Mouse (Mus musculus): Measurements from ENCODE around the gene Clk4. TPM values are rescaled to one million over a fixed set of nuclear protein-coding genes. Genes with fewer than 3 reads are reported as not detected.

Gene Clk4
- polyA plus RNA-seq, 1 experiment from 2014 or later, result 113 TPM

GRCm38 (mm10) chr11:51274418-51274817 lies 12.9 kb downstream of the Clk4 start:
- Histone ChIP-seq H3K36me3 (replicated peaks) (peaks cover 93% of the 10 kb centered on the region), H3K27ac (replicated peaks) (no peak overlapping the region), H3K27me3 (replicated peaks; ENCODE audit: low read depth, poor library complexity, severe bottlenecking) (no peaks in the 10 kb centered on the region), H3K9me3 (no peaks in the 10 kb centered on the region), H3K4me1 (no peaks in the 10 kb centered on the region), H3K4me3 (no peak overlapping the region)
- WGBS, result 93% methylated on average over 1 of the region's 1 CpGs
- DNase-seq (ENCODE audit: low spot score), result no peak

GRCm38 (mm10) chr11:51289564-51290041 lies 28.1 kb downstream of the Clk4 start, which contains the start of gene Col23a1:
Gene Col23a1 (plus strand): TSS chr11:51289920.
- WGBS, result under 1% methylated on average over 38 of the region's 38 CpGs
- H3K36me3 ChIP-seq (replicated peaks), result peaks cover 10% of the 10 kb centered on the region
- H3K27me3 ChIP-seq (replicated peaks; ENCODE audit: low read depth, poor library complexity, severe bottlenecking), result peaks cover 10% of the 10 kb centered on the region
- peak; percentile 90 for DNase-seq (ENCODE audit: low spot score)
- H3K27ac ChIP-seq (replicated peaks), result peak within 1 kb of the TSS; percentile 87
- H3K4me3 ChIP-seq, result peak within 1 kb of the TSS; percentile 72
- H3K9me3 ChIP-seq, result no peaks in the 10 kb centered on the region
- H3K4me1 ChIP-seq, result peaks cover 35% of the 10 kb centered on the region

GRCm38 (mm10) chr11:51290066-51290955 lies 28.8 kb downstream of the Clk4 start:
- no peaks in the 10 kb centered on the region for H3K9me3 ChIP-seq

GRCm38 (mm10) chr11:51293956-51294530 lies 32.5 kb downstream of the Clk4 start:
- no peak for DNase-seq (ENCODE audit: low spot score)
- WGBS, result 85% methylated on average over 2 of the region's 2 CpGs
- H3K27me3 ChIP-seq (replicated peaks; ENCODE audit: low read depth, poor library complexity, severe bottlenecking), result peaks cover 10% of the 10 kb centered on the region
- H3K36me3 ChIP-seq (replicated peaks), result peaks cover 19% of the 10 kb centered on the region
- no peaks in the 10 kb centered on the region; the same call in 1 of the 2 replicates for H3K9me3 ChIP-seq
- no peak overlapping the region for H3K27ac ChIP-seq (replicated peaks)
- peaks cover 32% of the 10 kb centered on the region for H3K4me1 ChIP-seq
- H3K4me3 ChIP-seq, result no peak overlapping the region

More at GRCm38 (mm10) chr11:51290066-51290955, 28.8 kb downstream of the Clk4 start:
- Histone ChIP-seq H3K27me3 (replicated peaks; ENCODE audit: low read depth, poor library complexity, severe bottlenecking) (peaks cover 10% of the 10 kb centered on the region), H3K27ac (replicated peaks) (peak overlapping the region; percentile 87), H3K36me3 (replicated peaks) (peaks cover 10% of the 10 kb centered on the region), H3K4me3 (peak overlapping the region; percentile 72), H3K4me1 (peaks cover 35% of the 10 kb centered on the region)
- WGBS, result 1% methylated on average over 74 of the region's 74 CpGs
- DNase-seq (ENCODE audit: low spot score), result peak; percentile 85

- Histone ChIP-seq H3K9me3 (no peaks in the 10 kb centered on the region; the same call in 1 of the 2 replicates), H3K4me3 (no peak overlapping the region), H3K4me1 (peaks cover 20% of the 10 kb centered on the region), H3K27ac (replicated peaks) (no peak overlapping the region), H3K36me3 (replicated peaks) (peaks cover 19% of the 10 kb centered on the region), H3K27me3 (replicated peaks; ENCODE audit: low read depth, poor library complexity, severe bottlenecking) (peaks cover 10% of the 10 kb centered on the region)
- 86% methylated on average over 3 of the region's 3 CpGs for WGBS
- DNase-seq (ENCODE audit: low spot score), result no peak
Observed at GRCm38 (mm10) chr11:51295742-51296141, 34.2 kb downstream of the Clk4 start.

- DNase-seq (ENCODE audit: low spot score), result no peak
- WGBS, result 86% methylated on average over 4 of the region's 4 CpGs
Observed at GRCm38 (mm10) chr11:51298691-51299090, 37.2 kb downstream of the Clk4 start.

GRCm38 (mm10) chr11:51302396-51302795 lies 40.9 kb downstream of the Clk4 start:
- Histone ChIP-seq H3K27ac (replicated peaks) (no peak overlapping the region), H3K4me1 (peaks cover 24% of the 10 kb centered on the region), H3K4me3 (no peak overlapping the region), H3K9me3 (no peaks in the 10 kb centered on the region), H3K36me3 (replicated peaks) (no peaks in the 10 kb centered on the region; the same call in 1 of the 2 replicates), H3K27me3 (replicated peaks; ENCODE audit: low read depth, poor library complexity, severe bottlenecking) (no peaks in the 10 kb centered on the region)
- no peak for DNase-seq (ENCODE audit: low spot score)
- WGBS, result 94% methylated on average over 5 of the region's 5 CpGs

More at GRCm38 (mm10) chr11:51298691-51299090, 37.2 kb downstream of the Clk4 start:
- Histone ChIP-seq H3K27me3 (replicated peaks; ENCODE audit: low read depth, poor library complexity, severe bottlenecking) (no peaks in the 10 kb centered on the region), H3K27ac (replicated peaks) (no peak overlapping the region), H3K9me3 (no peaks in the 10 kb centered on the region; the same call in 1 of the 2 replicates), H3K4me3 (no peak overlapping the region), H3K4me1 (peaks cover 6% of the 10 kb centered on the region), H3K36me3 (replicated peaks) (peaks cover 19% of the 10 kb centered on the region)

- H3K4me3 ChIP-seq, result no peak overlapping the region
- H3K36me3 ChIP-seq (replicated peaks), result no peaks in the 10 kb centered on the region
- 61% methylated on average over 12 of the region's 12 CpGs for WGBS
- no peaks in the 10 kb centered on the region for H3K9me3 ChIP-seq
- peaks cover 27% of the 10 kb centered on the region for H3K4me1 ChIP-seq
- no peaks in the 10 kb centered on the region for H3K27me3 ChIP-seq (replicated peaks; ENCODE audit: low read depth, poor library complexity, severe bottlenecking)
- peak; percentile 39 for DNase-seq (ENCODE audit: low spot score)
- no peak overlapping the region for H3K27ac ChIP-seq (replicated peaks)
Observed at GRCm38 (mm10) chr11:51303981-51304553, 42.5 kb downstream of the Clk4 start.

GRCm38 (mm10) chr11:51308306-51308705 lies 46.8 kb downstream of the Clk4 start:
- H3K36me3 ChIP-seq (replicated peaks), result no peaks in the 10 kb centered on the region; the same call in 1 of the 2 replicates
- no peaks in the 10 kb centered on the region for H3K9me3 ChIP-seq
- WGBS, result 68% methylated on average over 5 of the region's 5 CpGs
- H3K4me3 ChIP-seq, result no peak overlapping the region
- H3K27ac ChIP-seq (replicated peaks), result no peak overlapping the region
- H3K27me3 ChIP-seq (replicated peaks; ENCODE audit: low read depth, poor library complexity, severe bottlenecking), result no peaks in the 10 kb centered on the region
- H3K4me1 ChIP-seq, result peaks cover 30% of the 10 kb centered on the region
- no peak for DNase-seq (ENCODE audit: low spot score)

- no peak for DNase-seq (ENCODE audit: low spot score)
Observed at GRCm38 (mm10) chr11:51311846-51312245, 50.3 kb downstream of the Clk4 start.

GRCm38 (mm10) chr11:51315991-51316810 lies 54.7 kb downstream of the Clk4 start:
- Histone ChIP-seq H3K4me1 (peaks cover 7% of the 10 kb centered on the region; the same call in 1 of the 2 replicates), H3K27me3 (replicated peaks; ENCODE audit: low read depth, poor library complexity, severe bottlenecking) (no peaks in the 10 kb centered on the region), H3K36me3 (replicated peaks) (peaks cover 25% of the 10 kb centered on the region), H3K9me3 (no peaks in the 10 kb centered on the region), H3K27ac (replicated peaks) (no peak overlapping the region), H3K4me3 (no peak overlapping the region)
- WGBS, result 84% methylated on average over 7 of the region's 7 CpGs
- DNase-seq (ENCODE audit: low spot score), result no peak

More at GRCm38 (mm10) chr11:51311846-51312245, 50.3 kb downstream of the Clk4 start:
- no peak overlapping the region for H3K4me3 ChIP-seq
- H3K9me3 ChIP-seq, result no peaks in the 10 kb centered on the region
- H3K36me3 ChIP-seq (replicated peaks), result peaks cover 4% of the 10 kb centered on the region
- H3K27me3 ChIP-seq (replicated peaks; ENCODE audit: low read depth, poor library complexity, severe bottlenecking), result no peaks in the 10 kb centered on the region
- 78% methylated on average over 8 of the region's 8 CpGs for WGBS
- H3K4me1 ChIP-seq, result peaks cover 10% of the 10 kb centered on the region; the same call in 1 of the 2 replicates
- H3K27ac ChIP-seq (replicated peaks), result no peak overlapping the region

All from embryonic facial prominence, embryonic 10.5 days (tissue).